Mouse (Mus musculus) granulocyte monocyte progenitor cell, adult 5-6 weeks (primary cell): ENCODE results near the gene Rfx8. TPM values are rescaled to one million over a fixed set of nuclear protein-coding genes. Genes with fewer than 3 reads are reported as not detected.
A peak's percentile ranks its signal among the peaks of the same experiment; 100 is the strongest.

Source experiments
- ATAC-seq: replicated peaks from 2 replicates; pipeline ENCODE4 v1.8.0; 2016; ENCODE audit warnings: mild to moderate bottlenecking, moderate TSS enrichment, inconsistent platforms; ENCODE audit not compliant: poor library complexity, severe bottlenecking
- total RNA-seq, 2 experiments: library from RNA; stranded (forward) in 1 of 2; stranded (reverse) in 1 of 2; fragments of 200-712, 200-1000 nt in 1 of 2; fragments of >200 nt in 1 of 2; fragmentation: Nextera tagmentation in 1 of 2; gene quantifications; 2 replicates each; pipeline ENCODE4 v1.2.3; 2014 to 2017

Gene Rfx8
- total RNA-seq (2014; fragmentation: Nextera tagmentation) (not detected in 2 replicates), total RNA-seq (2017) (0.86 TPM in 1 of 2 replicates, not detected in the other)

DNA sequence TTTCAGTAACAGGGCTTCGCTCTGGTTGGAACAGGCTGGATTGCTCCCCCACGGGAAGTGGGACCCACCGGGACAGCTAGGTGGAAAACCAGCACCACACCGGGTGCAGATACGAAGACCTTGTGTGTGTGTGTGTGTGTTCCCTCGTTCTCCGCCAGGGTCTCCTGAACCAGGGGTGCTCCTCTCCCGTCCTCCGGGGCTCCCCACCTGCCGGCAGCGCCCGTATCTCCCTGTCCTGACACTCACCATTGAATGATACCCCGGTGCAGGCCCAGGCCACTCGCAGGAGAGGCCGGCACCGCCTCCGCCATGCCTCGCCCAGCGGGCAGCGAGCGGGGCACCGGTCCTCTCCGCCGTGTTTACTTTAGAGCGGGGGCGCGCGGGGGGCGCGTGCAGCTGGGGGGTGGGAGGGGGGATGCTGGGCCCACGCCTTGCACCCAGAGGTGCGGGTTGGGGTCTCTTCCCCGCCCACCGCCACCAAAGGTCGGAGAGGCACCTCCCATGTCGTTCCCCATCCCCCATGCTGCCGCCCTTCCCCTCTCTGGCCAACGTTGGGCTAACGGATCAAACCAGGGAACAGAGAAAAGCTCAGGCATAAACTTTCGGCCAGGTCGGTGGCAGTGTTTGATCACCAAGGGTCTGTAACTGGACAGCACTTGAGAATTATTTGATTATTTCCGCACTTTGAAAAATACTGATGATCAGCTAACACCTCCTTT lies at the start of gene Rfx8:
Rfx8 (minus strand) TSS at position 366 of the 719 bp plus-strand sequence.
- ATAC-seq = peak; percentile 50

- no peak for ATAC-seq
Observed at GRCm38 (mm10) chr1:39770436-39770835, 49.6 kb upstream of the Rfx8 start.

- ATAC-seq = peak; percentile 48
Observed at GRCm38 (mm10) chr1:39768017-39768416, 47.2 kb upstream of the Rfx8 start.

DNA sequence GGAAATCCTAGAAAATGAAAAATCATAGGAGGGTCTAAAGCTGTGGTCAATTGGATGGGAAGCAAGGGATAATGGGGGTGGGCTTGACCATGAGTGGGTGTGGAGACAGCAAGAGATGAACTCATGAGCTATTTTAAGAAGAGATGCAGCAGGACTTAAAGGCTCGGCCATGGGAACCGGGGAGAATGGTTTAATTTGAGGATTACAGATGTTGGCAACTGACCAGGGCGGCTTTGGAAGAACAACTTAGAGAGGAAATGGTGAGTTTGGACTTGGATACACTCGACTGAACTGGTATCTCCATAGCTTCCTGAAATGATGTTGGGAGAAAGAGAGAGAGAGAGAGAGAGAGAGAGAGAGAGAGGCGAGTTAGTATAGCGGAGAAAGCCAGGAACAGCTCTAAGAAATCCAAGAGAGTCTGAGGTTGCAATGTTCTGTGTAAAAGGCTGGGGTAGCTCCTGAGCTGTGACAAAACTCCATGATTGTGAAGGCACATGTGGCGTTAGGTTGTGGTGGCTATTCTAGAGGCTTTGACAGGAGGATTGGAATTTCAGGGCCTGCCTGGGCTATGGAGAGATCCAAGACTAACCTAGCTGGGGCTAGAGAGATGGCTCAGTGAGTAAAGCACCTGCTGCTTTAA lies 45.2 kb upstream of the Rfx8 start:
- ATAC-seq = no peak

DNA sequence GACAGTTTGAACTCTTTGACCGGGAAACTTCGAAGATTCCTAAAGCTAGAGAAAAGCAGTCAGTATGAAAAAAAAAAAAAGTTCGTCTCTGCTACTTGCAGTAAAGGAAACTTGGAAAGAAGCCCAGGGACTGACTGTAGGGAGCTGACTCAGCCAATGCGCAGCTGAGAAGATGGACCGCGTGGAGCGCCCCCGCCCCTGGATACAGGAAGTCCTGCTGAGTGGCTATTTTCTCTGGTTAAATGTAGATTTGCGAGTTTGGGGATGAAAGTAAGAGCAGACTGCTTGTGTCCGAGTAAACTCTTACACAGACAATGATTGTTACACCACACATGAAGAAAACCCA lies 41.2 kb upstream of the Rfx8 start:
- ATAC-seq = peak; percentile 84

GRCm38 (mm10) chr1:39761211-39762024 lies 40.6 kb upstream of the Rfx8 start:
- peak; percentile 34 for ATAC-seq

DNA sequence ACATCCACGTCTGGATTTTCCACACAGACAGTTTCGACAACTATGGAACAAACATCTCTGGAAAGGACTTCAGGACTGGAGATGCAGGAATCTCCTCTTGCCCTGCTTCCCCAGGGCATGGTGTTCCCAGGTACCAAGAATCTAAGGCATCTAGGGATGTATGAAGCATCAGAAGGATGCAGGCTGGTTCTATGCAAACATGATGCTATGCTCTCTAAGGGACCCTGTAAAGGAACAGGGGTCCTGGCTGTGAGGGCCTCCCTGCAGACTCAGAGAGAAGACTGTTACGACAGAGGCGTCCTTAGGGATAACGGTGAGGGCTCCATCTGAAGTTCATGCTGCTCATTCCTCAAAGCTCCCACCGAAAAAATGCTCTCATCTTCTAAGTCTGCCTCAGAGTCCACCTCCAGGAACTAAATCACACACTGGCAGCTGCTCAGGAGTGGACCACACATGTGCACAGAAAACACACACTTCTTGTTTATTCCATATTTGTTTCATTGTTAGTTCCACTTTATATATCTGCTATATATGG lies 39.5 kb upstream of the Rfx8 start:
- ATAC-seq = no peak

GRCm38 (mm10) chr1:39759231-39760175 lies 38.7 kb upstream of the Rfx8 start:
- ATAC-seq = no peak

DNA sequence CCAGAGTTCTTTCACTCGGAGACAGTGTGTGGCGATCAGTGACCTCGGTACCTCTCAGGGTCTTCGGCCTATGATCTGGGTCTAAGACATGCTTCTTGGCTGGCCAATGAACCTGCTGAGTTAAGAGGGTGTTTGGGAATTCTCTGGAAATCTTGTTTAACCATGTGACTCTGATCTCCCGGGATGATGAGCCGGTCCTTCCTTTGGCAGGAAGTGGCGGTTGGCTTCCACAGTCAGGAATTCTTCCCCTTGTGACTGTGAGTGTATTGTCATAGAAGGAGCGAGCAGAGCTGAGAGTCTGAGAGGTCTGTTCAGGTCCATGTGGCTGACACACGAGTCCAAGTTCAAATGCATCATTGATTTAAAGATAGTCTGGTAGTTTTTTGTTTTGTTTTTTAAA lies 37.4 kb upstream of the Rfx8 start:
- no peak for ATAC-seq

GRCm38 (mm10) chr1:39756952-39757351 lies 36.2 kb upstream of the Rfx8 start:
- ATAC-seq = no peak

GRCm38 (mm10) chr1:39754224-39754957 lies 33.6 kb upstream of the Rfx8 start:
- peak; percentile 94 for ATAC-seq

GRCm38 (mm10) chr1:39751537-39751936 lies 30.7 kb upstream of the Rfx8 start:
- no peak for ATAC-seq

- no peak for ATAC-seq
Observed at GRCm38 (mm10) chr1:39749664-39750063, 28.9 kb upstream of the Rfx8 start.

DNA sequence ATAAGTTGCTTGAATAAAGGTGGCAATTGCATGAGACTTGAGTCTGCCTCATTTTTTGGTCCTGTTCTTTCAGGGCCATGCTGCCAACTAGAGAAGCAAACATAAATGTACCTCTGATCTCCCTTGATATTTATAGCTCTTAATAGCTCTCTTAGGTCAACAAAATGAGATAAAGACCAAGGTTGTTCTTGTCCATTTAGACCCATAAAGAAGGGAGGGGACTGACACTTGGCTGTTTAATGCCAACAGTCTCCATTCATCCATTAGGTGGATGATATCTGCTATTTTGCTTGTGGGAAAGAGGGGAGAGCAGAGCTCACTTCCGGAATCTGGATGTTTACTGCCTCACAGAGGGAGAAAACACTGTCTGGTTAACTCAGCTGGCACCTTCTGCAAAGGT lies 28.4 kb upstream of the Rfx8 start:
- no peak for ATAC-seq

DNA sequence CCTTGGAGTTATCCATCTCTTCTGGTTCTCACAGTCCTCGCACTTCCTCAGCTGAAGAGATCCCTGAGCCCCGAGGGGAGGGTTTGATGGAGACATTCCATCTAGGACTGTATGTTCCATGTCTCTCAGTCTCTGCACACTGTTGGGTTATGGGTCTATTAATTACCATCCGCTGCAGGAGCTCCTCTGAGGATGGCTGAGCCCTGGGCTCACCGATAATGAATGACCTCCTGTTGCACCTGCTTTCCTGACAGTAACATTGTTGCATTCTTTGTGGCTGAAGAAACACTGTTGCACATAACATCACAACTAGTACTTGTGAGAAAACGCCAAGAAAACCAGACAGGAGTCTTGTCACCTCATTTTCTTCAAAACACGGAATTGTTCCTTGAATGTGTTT lies 27.9 kb upstream of the Rfx8 start:
- ATAC-seq = no peak

GRCm38 (mm10) chr1:39746464-39746863 lies 25.7 kb upstream of the Rfx8 start:
- no peak for ATAC-seq

DNA sequence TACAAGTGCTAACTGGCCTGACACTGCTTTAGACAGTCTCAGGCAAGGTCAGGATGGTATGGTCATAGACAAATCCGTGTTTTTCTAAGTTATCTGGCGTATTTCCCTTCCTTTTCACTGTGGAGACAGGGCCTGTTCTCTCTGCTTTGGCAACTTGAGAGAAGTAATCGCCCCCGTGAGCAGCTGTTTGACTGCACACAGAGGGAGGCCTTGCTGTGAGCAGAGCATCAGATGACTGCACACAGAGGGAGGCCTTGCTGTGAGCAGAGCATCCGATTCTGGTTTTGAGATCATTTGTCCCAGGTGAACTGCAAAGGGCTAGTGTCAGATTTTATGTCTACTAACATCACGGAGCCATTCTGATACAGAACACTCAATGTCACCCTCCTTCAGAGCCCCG lies 20.2 kb upstream of the Rfx8 start:
- ATAC-seq = no peak

- peak; percentile 76 for ATAC-seq
Observed at GRCm38 (mm10) chr1:39740002-39740401, 19.2 kb upstream of the Rfx8 start.

- ATAC-seq = peak; percentile 17
Observed at GRCm38 (mm10) chr1:39735927-39736604, 15.3 kb upstream of the Rfx8 start.
